Mouse (Mus musculus) megakaryocyte, embryonic 14.5 days (primary cell): ENCODE data around the gene Rgp1.

Experiments
- FLI1 ChIP-seq: IDR thresholded peaks from 2 replicates; pipeline ENCODE4 v1.6.1; 2012; ENCODE audit warnings: low read length, inconsistent platforms, mixed read lengths
- GATA1 ChIP-seq: IDR thresholded peaks from 3 replicates; pipeline ENCODE4 v1.6.1; 2012; ENCODE audit warnings: mixed read lengths, low read length, inconsistent platforms, borderline replicate concordance

DNA sequence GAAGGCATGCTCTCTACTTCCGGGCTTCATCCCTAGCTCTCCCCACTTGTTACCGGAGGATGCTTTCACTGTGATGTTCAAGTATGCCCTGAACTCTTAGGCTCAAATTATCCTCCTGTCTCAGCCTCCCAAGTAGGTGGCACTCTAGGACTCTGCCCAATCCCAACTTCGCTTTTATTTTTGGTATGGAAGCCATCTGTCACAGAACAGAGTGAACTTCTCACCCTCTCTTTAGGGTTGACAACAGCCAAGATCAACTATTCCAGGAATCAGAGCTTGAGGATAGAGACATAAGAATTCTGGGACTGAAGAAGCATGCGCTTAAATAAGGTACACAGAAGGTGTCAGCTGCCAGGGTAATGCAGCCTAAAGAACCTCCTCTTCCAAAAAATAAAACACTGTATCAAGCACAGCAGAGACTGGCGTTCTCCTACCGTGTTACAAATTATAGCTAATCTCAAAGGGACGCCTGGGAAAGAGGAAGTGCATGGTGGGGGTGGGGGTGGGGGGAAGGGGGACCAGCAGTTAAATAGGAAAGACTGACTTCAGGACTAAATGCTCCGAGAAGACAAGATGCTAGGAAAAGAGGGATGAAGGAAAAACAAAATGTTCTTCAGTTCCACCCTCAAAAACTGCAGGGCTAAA, 1.2 kb upstream of the Rgp1 start:
- TF ChIP-seq GATA1 = no peak
- TF ChIP-seq FLI1 = no peak
